Mouse (Mus musculus) regulatory T cell (primary cell): Measurements from ENCODE around the gene Fam193a.

ENCODE experiments used
- in situ Hi-C: fragments of 300-600 bp; cut with MboI, MseI; formaldehyde crosslinking; loops from one replicate; pipeline ENCODE4 v1.15.1; 2025; ENCODE audit warnings: high pct_unique_total_duplicates

Gene Fam193a

GRCm38 (mm10) chr5:34520458-34521209 is 150.9 kb downstream of the Fam193a start:
- in situ Hi-C loops, result loop anchor here (5.0 kb wide), 1 partner anchor 137 kb away; no protein-coding TSS in a partner anchor

- in situ Hi-C loops, result loop anchor here (5.0 kb wide), 1 partner anchor 136 kb away; no protein-coding TSS in a partner anchor
These were observed 151.6 kb downstream of the Fam193a start for GRCm38 (mm10) chr5:34521337-34521736.

GRCm38 (mm10) chr5:34523958-34524485 is 154.3 kb downstream of the Fam193a start:
- in situ Hi-C loops, result loop anchor here (5.0 kb wide), 1 partner anchor 133 kb away; no protein-coding TSS in a partner anchor

- in situ Hi-C loops, result loop anchor here (5.0 kb wide), 1 partner anchor 133 kb away; no protein-coding TSS in a partner anchor
These were observed 154.8 kb downstream of the Fam193a start for GRCm38 (mm10) chr5:34524511-34524910.

GRCm38 (mm10) chr5:34525663-34526476 is 156.1 kb downstream of the Fam193a start, which contains the start of gene Sh3bp2:
Gene Sh3bp2, plus strand, starts transcription at chr5:34525838.
- in situ Hi-C loops, result no loop called here

GRCm38 (mm10) chr5:34526477-34526775 is 156.7 kb downstream of the Fam193a start:
- in situ Hi-C loops, result no loop called here

GRCm38 (mm10) chr5:34527352-34527751 is 157.6 kb downstream of the Fam193a start:
- in situ Hi-C loops, result no loop called here

GRCm38 (mm10) chr5:34528724-34529123 is 159.0 kb downstream of the Fam193a start:
- in situ Hi-C loops, result no loop called here

GRCm38 (mm10) chr5:34530116-34530515 is 160.4 kb downstream of the Fam193a start:
- in situ Hi-C loops, result no loop called here

GRCm38 (mm10) chr5:34530687-34531086 is 161.0 kb downstream of the Fam193a start:
- in situ Hi-C loops, result no loop called here

GRCm38 (mm10) chr5:34533066-34533465 is 163.3 kb downstream of the Fam193a start:
- in situ Hi-C loops, result no loop called here

GRCm38 (mm10) chr5:34533820-34534219 is 164.1 kb downstream of the Fam193a start:
- in situ Hi-C loops, result no loop called here

- in situ Hi-C loops, result no loop called here
These were observed 165.2 kb downstream of the Fam193a start for GRCm38 (mm10) chr5:34534776-34535581.

GRCm38 (mm10) chr5:34535831-34536230 is 166.1 kb downstream of the Fam193a start:
- in situ Hi-C loops, result no loop called here
